Mouse (Mus musculus): Measurements from ENCODE around the gene Zfp992.
"Not testable (repeated sequence)": the region's sequence is repeated elsewhere in the genome, so short reads cannot be mapped to it uniquely, and the experiment has no call there.

The Zfp992 gene

DNA sequence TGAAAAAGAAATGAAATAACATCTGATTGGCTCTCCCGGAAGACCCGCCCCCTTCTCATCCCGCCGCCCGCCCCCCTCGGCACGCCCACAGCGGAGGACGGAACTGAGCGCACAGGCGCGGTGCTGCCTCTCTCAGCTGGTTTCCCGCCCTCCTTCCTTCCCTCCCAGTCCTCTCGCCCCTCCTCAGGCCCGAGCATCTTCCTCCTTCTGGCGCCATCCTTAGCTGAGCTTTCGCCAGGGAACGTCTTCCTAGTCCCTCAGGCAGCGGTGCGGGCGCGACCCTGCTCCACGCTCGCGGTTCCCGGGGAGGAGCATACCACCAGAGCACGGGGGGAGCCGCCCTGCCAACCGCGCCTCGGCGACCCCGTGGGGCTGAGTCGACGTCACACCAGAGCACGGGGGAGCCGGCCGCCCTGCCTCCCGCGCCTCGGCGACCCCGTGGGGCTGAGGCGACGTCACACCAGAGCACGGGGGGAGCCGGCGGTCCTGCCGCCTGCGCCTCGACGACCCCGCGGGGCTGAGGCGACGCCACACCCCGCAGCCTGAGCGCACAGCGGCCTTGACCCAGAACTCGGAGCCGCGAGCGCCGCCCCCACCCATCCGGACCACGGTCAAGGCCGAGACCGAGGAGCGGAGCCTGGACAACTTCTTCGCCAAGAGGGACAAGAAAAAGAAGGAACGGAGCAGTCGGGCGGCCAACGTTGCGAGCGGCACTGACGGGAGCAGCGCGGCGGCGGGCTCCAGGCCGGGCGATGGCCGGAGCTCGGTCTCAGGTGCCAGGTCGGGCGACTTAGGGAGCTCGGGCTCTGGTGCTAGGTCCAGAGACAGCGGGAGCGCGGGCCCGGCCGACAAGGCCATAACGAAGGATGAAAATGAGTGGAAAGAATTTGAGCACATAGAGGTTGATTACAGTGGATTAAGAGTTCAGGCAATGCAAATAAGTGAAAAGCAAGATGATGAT, 26.2 kb downstream of the Zfp992 start:
- DNase-seq (ENCODE audit: low spot score in 2 of 2), result not testable (repeated sequence)

DNA sequence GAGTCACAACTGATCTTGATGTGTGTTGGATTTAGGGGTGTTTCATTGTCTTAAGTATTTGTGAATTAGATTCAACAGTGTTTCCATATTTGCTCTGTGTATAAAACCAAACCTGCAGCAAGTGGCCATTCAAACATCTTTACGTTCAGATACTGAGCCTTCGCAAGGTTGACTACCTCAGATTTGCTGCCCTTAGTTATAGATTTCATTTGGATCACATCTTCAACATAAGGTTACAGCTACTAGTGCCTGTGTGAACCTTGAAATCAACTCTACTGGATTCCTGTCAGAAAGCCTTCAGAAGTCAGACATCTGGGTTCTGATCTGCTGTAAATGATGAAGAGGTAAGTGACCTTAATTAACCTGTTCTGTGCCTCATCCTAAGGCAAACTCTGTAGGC, 27.4 kb downstream of the Zfp992 start:
- DNase-seq (ENCODE audit: low spot score in 2 of 2), result not testable (repeated sequence)

GRCm38 (mm10) chr4:146476959-146477358, 28.1 kb downstream of the Zfp992 start:
- DNase-seq (ENCODE audit: low spot score in 2 of 2), result not testable (repeated sequence)

- not testable (repeated sequence) for DNase-seq (ENCODE audit: low spot score in 2 of 2)
Observed at GRCm38 (mm10) chr4:146480376-146481096, 31.7 kb downstream of the Zfp992 start.

GRCm38 (mm10) chr4:146482546-146482945, 33.7 kb downstream of the Zfp992 start:
- DNase-seq (ENCODE audit: low spot score in 2 of 2), result not testable (repeated sequence)

DNA sequence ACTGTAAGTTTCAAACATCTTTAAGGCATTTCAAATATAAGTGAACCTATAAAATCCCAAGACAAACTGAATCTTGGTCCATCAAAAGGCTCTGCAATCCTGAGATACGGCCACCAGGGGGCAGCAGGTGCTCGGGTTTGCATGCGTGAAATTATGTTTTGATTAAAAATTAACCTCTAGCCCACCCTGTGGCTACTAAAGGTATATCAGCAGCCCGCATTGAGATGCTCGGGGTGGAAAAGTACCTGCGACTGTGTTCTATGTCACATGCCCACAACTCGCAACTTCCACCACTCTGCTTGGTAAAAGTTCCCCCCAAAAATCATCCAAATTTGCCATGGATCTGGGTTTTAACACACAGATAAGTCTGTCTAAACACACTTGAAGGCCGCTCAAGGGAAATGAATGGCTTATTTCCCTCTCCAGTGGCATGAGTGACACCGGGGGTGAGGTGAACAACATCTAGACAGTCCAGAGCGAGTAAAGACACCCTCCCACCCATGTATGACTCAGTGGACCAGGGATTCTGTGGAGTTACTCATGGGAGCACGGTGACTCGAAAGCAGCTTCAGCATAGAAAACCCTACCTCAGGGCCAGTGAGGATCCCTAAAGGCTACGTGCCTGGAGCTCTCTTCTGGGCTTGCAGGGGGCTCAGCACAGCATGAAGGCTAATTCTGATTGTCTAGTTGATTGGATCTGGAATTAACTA, 34.9 kb downstream of the Zfp992 start:
- not testable (repeated sequence) for DNase-seq (ENCODE audit: low spot score in 2 of 2)

GRCm38 (mm10) chr4:146484676-146485075, 35.9 kb downstream of the Zfp992 start:
- DNase-seq (ENCODE audit: low spot score in 2 of 2), result not testable (repeated sequence)

GRCm38 (mm10) chr4:146485183-146485939, 36.5 kb downstream of the Zfp992 start:
- not testable (repeated sequence) for DNase-seq (ENCODE audit: low spot score in 2 of 2)

DNA sequence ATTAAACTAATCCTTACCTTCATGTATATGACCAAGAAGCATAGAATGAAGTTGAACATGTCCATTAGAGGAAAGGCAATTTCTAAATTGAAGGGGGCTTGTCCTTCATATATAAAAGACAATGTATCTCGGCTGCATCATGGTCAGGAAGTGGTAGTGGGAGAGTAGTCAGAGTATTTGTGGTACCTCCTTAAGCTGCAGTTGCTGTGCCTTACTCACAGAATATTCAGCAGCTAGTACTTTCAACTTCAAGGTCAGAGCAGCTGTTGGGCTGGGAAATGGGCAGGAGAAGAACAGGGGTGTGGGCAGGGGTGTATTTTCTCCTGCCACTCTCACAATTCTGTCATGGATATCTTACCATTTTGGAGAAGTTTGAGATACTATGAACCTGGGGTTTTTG, 37.9 kb downstream of the Zfp992 start:
- DNase-seq (ENCODE audit: low spot score in 2 of 2), result not testable (repeated sequence)

DNA sequence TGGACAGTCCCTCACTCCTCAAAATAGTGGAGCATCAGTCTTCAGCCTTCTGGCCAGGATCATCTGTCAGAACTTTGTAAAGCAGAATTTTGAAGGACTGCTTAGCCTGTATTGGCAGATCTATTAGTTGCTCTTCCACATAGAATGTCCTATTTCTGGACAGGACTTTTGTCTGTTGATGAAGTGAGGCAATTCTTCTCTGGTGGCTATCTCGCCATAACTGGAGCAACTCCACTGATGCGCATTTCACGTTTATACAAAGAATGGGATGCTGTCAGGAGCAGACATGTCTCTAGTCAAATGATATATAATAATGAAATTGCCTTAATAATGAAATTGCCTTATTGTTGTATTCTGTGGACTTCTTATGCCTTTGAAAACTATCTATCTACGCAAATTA, 40.4 kb downstream of the Zfp992 start:
- not testable (repeated sequence) for DNase-seq (ENCODE audit: low spot score in 2 of 2)

DNA sequence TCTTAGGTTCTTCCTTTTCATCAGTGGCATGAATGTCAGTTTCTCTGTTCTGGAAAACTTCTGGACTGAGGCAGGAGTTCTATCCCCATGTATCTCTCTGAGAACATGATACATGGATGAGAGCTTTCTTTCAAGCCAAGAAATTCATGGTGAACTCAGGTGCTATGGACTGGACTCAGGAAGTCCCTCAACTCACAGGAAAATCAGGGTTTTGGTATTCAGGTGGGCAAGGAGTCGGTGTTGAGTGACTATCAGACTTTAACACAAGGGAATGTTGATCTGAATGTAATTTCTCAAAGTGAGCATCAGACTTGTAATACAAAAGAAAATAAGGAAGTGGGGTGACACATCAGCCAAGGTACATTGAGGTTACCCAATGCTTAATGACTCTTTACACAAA, 43.2 kb downstream of the Zfp992 start:
- DNase-seq (ENCODE audit: low spot score in 2 of 2), result not testable (repeated sequence)

GRCm38 (mm10) chr4:146492439-146492838, 43.6 kb downstream of the Zfp992 start:
- DNase-seq (ENCODE audit: low spot score in 2 of 2), result no peak

GRCm38 (mm10) chr4:146492851-146493250, 44.0 kb downstream of the Zfp992 start:
- DNase-seq (ENCODE audit: low spot score in 2 of 2), result no peak

- DNase-seq (ENCODE audit: low spot score in 2 of 2), result not testable (repeated sequence)
Observed at GRCm38 (mm10) chr4:146493319-146493907, 44.6 kb downstream of the Zfp992 start.

DNA sequence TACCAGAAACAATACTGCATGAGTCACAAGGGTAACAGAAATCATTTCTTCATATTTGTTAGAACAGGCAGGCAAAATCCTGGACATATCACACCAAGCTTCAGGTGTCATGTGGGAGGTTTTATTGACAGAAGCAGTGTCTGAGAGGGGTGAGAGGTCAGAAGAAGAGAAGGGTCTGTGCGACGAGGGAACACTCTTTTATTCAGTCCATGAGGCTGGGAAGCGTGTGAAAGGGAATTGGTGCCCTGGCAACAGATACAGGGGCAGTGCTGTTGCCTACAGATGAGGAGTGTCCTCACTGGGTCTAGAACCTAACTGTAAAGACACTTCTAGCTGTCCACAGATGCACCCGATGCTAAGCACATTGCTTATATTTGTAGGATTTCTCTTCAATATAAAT, 46.2 kb downstream of the Zfp992 start:
- DNase-seq (ENCODE audit: low spot score in 2 of 2), result no peak

- DNase-seq (ENCODE audit: low spot score in 2 of 2), result not testable (repeated sequence)
Observed at GRCm38 (mm10) chr4:146497695-146498275, 49.0 kb downstream of the Zfp992 start.

DNA sequence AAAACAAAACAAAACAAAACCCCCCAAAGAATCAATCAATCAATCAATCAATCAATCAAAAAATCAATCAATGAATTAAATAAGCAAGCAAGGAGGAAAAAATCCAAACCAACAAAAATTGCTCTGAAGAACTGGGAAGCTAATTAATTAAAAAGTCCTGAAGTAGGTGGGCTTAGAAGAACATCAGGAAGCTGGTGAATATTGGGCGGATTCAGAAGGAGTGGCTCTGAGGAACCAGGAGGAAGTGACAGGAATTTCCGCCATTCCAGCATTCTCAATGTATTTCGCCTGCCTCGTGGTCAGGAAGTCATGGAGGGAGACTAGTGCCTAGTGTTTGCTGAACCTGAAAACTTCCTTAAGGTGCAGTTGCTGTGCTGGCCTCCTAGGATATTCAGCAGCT, 52.9 kb downstream of the Zfp992 start, which contains the start of gene Zfp981:
Zfp981 (plus strand) TSS at position 301 of the 400 bp plus-strand sequence.
- DNase-seq (ENCODE audit: low spot score in 2 of 2), result not testable (repeated sequence)

DNA sequence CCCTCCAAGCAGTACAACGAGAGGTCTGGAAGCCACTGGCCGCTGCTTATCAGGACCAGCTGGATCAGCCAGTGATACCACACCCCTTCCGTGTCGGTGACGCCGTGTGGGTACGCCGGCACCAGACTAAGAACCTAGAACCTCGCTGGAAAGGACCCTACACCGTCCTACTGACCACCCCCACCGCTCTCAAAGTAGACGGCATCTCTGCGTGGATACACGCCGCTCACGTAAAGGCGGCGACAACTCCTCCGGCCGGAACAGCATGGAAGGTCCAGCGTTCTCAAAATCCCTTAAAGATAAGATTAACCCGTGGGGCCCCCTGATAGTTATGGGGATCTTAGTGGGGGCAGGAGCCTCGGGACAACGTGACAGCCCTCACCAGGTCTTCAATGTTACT, 60.2 kb downstream of the Zfp992 start:
- not testable (repeated sequence) for DNase-seq (ENCODE audit: low spot score in 2 of 2)

- not testable (repeated sequence) for DNase-seq (ENCODE audit: low spot score in 2 of 2)
Observed at GRCm38 (mm10) chr4:146511871-146512270, 63.0 kb downstream of the Zfp992 start.

- no peak for DNase-seq (ENCODE audit: low spot score in 2 of 2)
Observed at GRCm38 (mm10) chr4:146516474-146516873, 67.7 kb downstream of the Zfp992 start.
